Mouse (Mus musculus) liver, adult 2 months (tissue): ENCODE data around the gene Heatr6.

ENCODE experiments used
- CTCF ChIP-seq: fragments of 200-500 bp; IDR thresholded peaks from 2 replicates; pipeline ENCODE4 v1.5.1; 2011; ENCODE audit warnings: low read depth, low read length, control low read depth
- POLR2A ChIP-seq: fragments of 200-500 bp; IDR thresholded peaks from 2 replicates; pipeline ENCODE4 v1.6.1; 2011; ENCODE audit warnings: low read length, control low read depth; ENCODE audit not compliant: insufficient read depth; ENCODE audit errors: extremely low read depth

DNA sequence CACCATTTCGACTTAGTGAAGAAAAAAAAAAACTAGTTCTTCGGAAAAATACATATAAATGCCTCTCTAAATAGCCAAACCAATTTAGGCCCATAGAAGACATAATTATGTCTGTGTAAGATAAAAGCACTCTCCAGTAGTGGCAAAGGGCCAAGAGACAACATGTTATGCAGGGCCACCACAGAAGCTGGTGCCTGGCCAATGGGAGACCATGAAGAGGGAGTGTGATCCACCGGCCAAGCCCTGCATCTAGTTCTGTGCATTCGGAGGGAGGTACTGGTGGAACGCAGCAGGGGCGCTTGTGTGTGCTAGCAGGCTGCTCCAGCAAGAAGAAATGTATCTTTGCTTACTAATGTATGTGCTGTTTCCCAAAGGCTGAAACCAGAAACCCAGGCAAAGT lies 42.6 kb downstream of the Heatr6 start:
- TF ChIP-seq POLR2A = no peak
- no peak for TF ChIP-seq CTCF
